Mouse (Mus musculus) embryonic facial prominence, embryonic 14.5 days (tissue): ENCODE measurements around the gene Gys2. TPM values are rescaled to one million over a fixed set of nuclear protein-coding genes. Genes with fewer than 3 reads are reported as not detected.
"Not testable (repeated sequence)": the region's sequence is repeated elsewhere in the genome, so short reads cannot be mapped to it uniquely, and the experiment has no call there.

ENCODE experiments used
- ATAC-seq: fragments of 200-750 bp; cut with Nextera tagmentation; 2 replicates; pipeline ENCODE4 v1.8.0; 2017; ENCODE audit warnings: low read depth, moderate number of reproducible peaks, moderate TSS enrichment
- DNase-seq: peaks from one replicate; pipeline ENCODE4 v3.0.0-alpha.2; 2015; ENCODE audit warnings: low spot score
- H3K27ac ChIP-seq: fragments of 300-500 bp; sonication (generic); replicated peaks from 2 replicates; pipeline ENCODE4 v1.5.1; 2014; ENCODE audit warnings: low read depth, mild to moderate bottlenecking, low read length, moderate library complexity
- H3K27me3 ChIP-seq: fragments of 300-500 bp; sonication (generic); replicated peaks from 2 replicates; pipeline ENCODE4 v1.6.1; 2014; ENCODE audit warnings: low read length; ENCODE audit not compliant: control insufficient read depth, insufficient read depth
- H3K36me3 ChIP-seq: fragments of 300-500 bp; sonication (generic); 2 replicates; pipeline ENCODE4 v1.6.1; 2014; ENCODE audit warnings: low read length, mixed read lengths; ENCODE audit not compliant: control insufficient read depth, insufficient read depth
- H3K4me1 ChIP-seq: fragments of 300-500 bp; sonication (generic); 2 replicates; pipeline ENCODE4 v1.6.1; 2014; ENCODE audit warnings: antibody characterized with exemption, low read length; ENCODE audit not compliant: control insufficient read depth, insufficient read depth
- H3K4me2 ChIP-seq: fragments of 300-500 bp; sonication (generic); 2 replicates; pipeline ENCODE4 v1.6.1; 2014; ENCODE audit warnings: low read depth, mild to moderate bottlenecking, low read length, moderate library complexity, mixed read lengths
- H3K4me3 ChIP-seq: fragments of 300-500 bp; sonication (generic); 2 replicates; pipeline ENCODE4 v1.5.1; 2014; ENCODE audit warnings: low read depth, mild to moderate bottlenecking, low read length
- H3K9ac ChIP-seq: fragments of 300-500 bp; sonication (generic); 2 replicates; pipeline ENCODE4 v1.6.1; 2014; ENCODE audit warnings: low read depth, mild to moderate bottlenecking, low read length, moderate library complexity, mixed read lengths
- H3K9me3 ChIP-seq: fragments of 300-500 bp; sonication (generic); 2 replicates; pipeline ENCODE4 v1.6.1; 2016; ENCODE audit warnings: low read length; ENCODE audit not compliant: control insufficient read depth
- WGBS: fragments of 180-500 bp; shearing (Covaris S2); extraction: QIAGEN DNeasy Blood & Tissue Kit; methylation state at CpG from one replicate; pipeline ENCODE4 v1.1.7; 2014; 5-methylcytosine and 5-hydroxymethylcytosine counted together
- polyA plus RNA-seq: library from polyadenylated mRNA; unstranded; fragments of >200 nt; fragmentation: Nextera tagmentation; extraction: Ambion mirVana; gene quantifications from 2 replicates; pipeline ENCODE4 v1.2.1, GENCODE M21; 2014

Gys2 gene
- polyA plus RNA-seq = not detected in 2 replicates

DNA sequence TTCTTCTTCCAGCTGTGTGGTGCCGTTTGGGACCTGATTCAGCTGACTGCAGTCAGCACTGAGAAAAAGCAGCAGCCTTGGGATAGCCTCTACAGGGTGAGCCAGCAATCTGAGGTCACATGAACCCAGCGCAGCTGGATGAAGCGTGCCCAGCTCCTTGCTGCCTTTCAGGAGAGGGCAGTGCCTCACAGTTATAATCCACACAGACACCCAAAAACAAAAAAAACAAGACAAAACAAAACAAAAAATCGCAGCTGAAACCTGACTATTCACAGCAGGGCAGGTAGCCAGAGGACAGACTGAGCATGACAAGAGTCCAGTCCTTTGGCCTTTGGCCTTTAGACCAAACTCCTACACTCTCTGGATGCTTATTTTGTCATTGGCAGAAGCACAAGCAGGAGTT lies at the start of gene Gys2:
Gys2 (minus strand) TSS at position 309 of the 403 bp plus-strand sequence.
- H3K36me3 ChIP-seq = no peaks in the 10 kb centered on the region
- no peak within 1 kb of the TSS for H3K4me2 ChIP-seq
- ATAC-seq = no peak
- whole genome bisulfite sequencing = 57% methylated on average over 4 of the region's 4 CpGs
- H3K27me3 ChIP-seq = no peaks in the 10 kb centered on the region
- DNase-seq = no peak
- H3K9ac ChIP-seq = no peak within 1 kb of the TSS
- no peak within 1 kb of the TSS for H3K4me3 ChIP-seq
- no peaks in the 10 kb centered on the region for H3K4me1 ChIP-seq
- H3K27ac ChIP-seq = no peak within 1 kb of the TSS
- no peaks in the 10 kb centered on the region for H3K9me3 ChIP-seq

DNA sequence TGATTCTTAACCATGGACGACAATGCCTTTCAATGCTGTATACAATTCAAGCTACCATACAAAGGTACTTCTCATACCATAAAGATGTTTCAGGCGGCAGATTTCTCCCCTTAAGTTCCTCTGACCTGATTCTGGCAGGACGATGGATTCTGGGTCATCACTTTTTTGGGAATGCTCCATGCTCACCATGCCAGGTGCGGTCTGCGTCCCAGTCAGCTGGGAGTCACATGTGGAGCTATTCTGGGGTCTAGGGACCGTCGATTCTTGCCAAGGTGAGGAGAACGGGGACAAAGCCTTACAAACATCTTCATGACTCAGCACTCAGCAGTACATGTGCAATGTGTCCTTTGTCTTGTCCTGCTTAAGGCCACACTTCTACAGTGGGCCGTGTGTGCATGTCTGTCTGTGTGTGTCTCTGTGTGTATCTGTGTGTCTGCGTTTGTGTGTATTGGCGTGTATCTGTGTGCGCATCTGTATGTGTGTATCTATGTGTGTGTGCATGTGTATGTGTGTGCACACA lies 48.7 kb upstream of the Gys2 start:
- no peak overlapping the region for H3K4me2 ChIP-seq
- H3K4me1 ChIP-seq = no peaks in the 10 kb centered on the region
- ATAC-seq (no peak), DNase-seq (no peak)
- no peaks in the 10 kb centered on the region for H3K27me3 ChIP-seq
- no peak overlapping the region for H3K9ac ChIP-seq
- 83% methylated on average over 12 of the region's 12 CpGs for WGBS
- no peaks in the 10 kb centered on the region for H3K36me3 ChIP-seq
- H3K27ac ChIP-seq = no peak overlapping the region
- no peaks in the 10 kb centered on the region for H3K9me3 ChIP-seq
- H3K4me3 ChIP-seq = no peak overlapping the region

DNA sequence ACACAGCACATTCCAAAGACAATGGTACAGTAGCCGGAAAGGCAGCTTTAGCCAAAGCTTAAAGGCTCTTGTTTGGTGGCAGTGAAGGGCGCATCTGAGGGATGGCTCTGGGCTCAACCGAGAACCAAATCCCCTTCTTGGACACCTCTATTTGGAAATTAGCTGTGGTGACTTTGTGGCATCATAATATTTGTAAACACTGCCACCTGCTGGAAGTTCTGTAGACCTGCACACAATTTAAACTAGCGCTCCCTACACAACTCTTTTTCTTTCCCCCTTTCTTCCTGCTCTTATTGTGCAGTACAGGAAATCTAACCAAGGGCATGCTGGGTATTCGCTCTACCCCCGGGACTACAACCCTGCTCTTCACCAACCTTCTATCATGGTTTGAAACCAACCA lies 46.2 kb upstream of the Gys2 start:
- Histone ChIP-seq H3K36me3 (no peaks in the 10 kb centered on the region), H3K9ac (no peak overlapping the region), H3K4me3 (no peak overlapping the region), H3K27ac (no peak overlapping the region), H3K4me1 (no peaks in the 10 kb centered on the region), H3K27me3 (no peaks in the 10 kb centered on the region), H3K9me3 (no peaks in the 10 kb centered on the region), H3K4me2 (no peak overlapping the region)
- WGBS = 15% methylated on average over 6 of the region's 6 CpGs
- peak; percentile 74 for DNase-seq
- peak; percentile 22 for ATAC-seq

DNA sequence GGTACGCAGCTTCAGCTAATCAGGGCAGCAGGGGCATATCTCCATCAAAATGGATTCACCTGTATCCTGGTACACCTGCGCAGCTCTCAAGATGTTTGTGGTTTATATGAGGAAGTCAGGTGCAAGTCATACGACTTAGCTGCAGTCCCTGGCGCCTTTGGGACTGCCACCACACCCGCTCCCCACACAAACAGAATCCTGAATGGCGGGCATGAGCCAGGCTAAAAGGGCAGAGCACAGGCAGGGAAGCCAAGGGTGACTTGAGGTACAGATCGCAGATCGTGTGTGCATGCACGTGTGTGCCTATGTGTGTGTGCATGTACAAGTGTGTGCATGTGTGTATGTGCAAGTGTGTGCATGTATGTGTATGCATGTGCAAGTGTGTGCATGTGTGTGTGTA lies 42.5 kb upstream of the Gys2 start:
- not testable (repeated sequence) for H3K9me3 ChIP-seq, ATAC-seq

DNA sequence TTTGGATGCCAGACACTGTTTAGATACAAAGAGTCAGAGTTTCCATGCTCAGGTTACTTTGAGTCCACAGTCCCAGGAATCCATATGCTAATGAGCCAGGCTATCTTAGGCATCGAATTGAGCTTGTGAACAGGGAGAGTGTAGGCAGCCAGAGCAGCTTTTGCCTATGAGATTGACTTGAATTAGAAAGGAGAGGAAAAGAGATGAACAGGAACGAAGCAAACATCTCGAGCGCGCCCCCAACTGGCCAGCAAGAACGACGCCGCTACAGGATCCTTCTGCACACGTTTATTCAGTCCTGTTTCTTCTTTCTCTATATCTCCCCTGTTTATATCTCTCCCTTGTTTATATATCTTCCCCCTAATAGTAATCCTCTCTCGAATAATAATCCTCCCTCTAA lies 42.0 kb upstream of the Gys2 start:
- Histone ChIP-seq H3K4me2 (no peak overlapping the region), H3K27ac (no peak overlapping the region), H3K4me1 (no peaks in the 10 kb centered on the region), H3K4me3 (no peak overlapping the region), H3K27me3 (0 out of 2 replicates have a peak, but pooled peaks cover 6% of the 10 kb centered on the region), H3K9me3 (no peaks in the 10 kb centered on the region), H3K9ac (no peak overlapping the region), H3K36me3 (no peaks in the 10 kb centered on the region)
- ATAC-seq = no peak
- peak; percentile 20 for DNase-seq
- 6% methylated on average over 10 of the region's 10 CpGs for WGBS

More for the DNA sequence above, 42.5 kb upstream of the Gys2 start:
- H3K9ac ChIP-seq, DNase-seq, H3K4me2 ChIP-seq, H3K27ac ChIP-seq, H3K27me3 ChIP-seq, H3K4me1 ChIP-seq, H3K36me3 ChIP-seq, H3K4me3 ChIP-seq: not testable (repeated sequence)
- WGBS = 70% methylated on average over 9 of the region's 9 CpGs

DNA sequence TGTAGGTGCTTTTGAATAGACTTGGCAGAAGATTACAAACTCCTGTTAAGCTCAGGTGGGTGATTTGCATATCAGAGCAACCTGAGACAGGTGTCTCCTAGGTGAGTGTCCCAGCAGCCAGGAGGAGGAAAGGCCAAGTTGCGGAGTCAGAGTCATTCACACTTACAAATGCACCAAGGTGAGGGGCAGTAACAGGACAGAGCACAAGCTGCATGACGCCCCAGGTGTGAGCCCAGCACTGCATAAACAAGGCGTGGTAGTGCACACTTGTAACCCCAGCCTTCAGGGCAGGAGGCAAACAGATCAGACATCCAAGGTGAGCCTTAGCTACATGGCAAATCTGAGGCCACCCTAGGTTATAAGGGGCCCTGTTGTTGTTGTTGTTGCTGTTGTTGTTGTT lies 40.0 kb upstream of the Gys2 start:
- Histone ChIP-seq H3K4me1 (peaks cover 4% of the 10 kb centered on the region; the same call in 1 of the 2 replicates), H3K9ac (no peak overlapping the region), H3K27me3 (0 out of 2 replicates have a peak, but pooled peaks cover 6% of the 10 kb centered on the region), H3K4me2 (no peak overlapping the region), H3K27ac (no peak overlapping the region), H3K36me3 (no peaks in the 10 kb centered on the region), H3K4me3 (no peak overlapping the region), H3K9me3 (no peaks in the 10 kb centered on the region)
- ATAC-seq = no peak
- WGBS = 36% methylated on average over 3 of the region's 3 CpGs
- DNase-seq = no peak

DNA sequence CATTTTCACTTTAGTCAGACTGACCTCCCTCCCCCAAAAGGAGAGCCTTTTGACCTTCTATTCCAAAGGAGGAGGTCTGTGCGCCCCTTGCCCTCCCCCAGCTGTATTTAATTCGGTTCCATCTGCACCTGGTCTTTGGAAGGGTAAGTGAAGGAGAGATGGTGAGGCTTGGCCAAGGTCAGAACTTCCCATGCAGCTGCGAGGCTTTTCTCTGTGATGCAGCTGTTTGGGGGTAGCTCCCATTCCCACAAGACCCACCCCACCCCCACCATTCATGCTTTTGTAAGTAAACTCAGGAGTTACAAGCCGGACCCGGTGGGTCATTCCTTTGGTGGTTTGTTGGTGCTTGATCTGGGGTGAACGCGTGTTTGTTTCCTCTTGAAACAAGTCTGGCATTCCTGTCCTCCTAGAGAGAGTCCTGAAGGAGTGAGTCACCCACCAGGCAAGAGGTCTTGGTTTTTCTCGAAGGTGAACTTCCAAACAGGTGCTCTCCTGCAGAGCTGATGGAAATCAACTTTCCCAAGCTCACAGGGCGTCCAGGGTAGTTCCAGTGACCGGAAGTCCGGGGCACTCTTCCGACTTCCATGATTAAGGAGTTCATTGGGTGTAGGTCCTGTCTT lies 38.7 kb upstream of the Gys2 start:
- H3K4me3 ChIP-seq = no peak overlapping the region
- no peak for DNase-seq
- no peak overlapping the region for H3K9ac ChIP-seq
- H3K4me2 ChIP-seq = no peak overlapping the region
- H3K9me3 ChIP-seq = no peaks in the 10 kb centered on the region
- 0 out of 2 replicates have a peak, but pooled peaks cover 6% of the 10 kb centered on the region for H3K27me3 ChIP-seq
- 14% methylated on average over 12 of the region's 12 CpGs for WGBS
- H3K27ac ChIP-seq = no peak overlapping the region
- no peak for ATAC-seq
- peaks cover 4% of the 10 kb centered on the region; the same call in 1 of the 2 replicates for H3K4me1 ChIP-seq
- H3K36me3 ChIP-seq = no peaks in the 10 kb centered on the region

DNA sequence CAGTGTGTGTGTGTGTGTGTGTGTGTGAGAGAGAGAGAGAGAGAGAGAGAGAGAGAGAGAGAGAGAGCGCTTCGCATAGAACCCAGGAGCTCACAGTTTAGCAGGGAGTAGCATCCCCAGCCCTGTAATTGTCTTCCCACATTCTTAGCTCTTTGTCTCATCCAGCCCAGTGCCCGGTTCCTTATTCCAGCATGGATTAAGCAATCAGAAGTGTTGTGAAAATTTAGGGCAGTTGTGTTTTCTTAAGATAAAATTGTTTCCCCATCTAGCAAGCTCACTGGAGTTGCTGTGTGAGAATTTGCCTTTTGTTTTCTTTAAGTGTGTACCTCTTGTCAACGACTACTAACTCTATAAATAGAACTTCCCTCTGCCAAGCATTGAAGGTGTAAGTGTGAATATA lies 35.8 kb upstream of the Gys2 start:
- Histone ChIP-seq H3K4me3 (no peak overlapping the region), H3K36me3 (0 out of 2 replicates have a peak, but pooled peaks cover 8% of the 10 kb centered on the region), H3K4me1 (peaks cover 8% of the 10 kb centered on the region; the same call in 1 of the 2 replicates), H3K27me3 (0 out of 2 replicates have a peak, but pooled peaks cover 6% of the 10 kb centered on the region), H3K9me3 (no peaks in the 10 kb centered on the region), H3K27ac (no peak overlapping the region), H3K4me2 (peak overlapping the region; percentile 69), H3K9ac (no peak overlapping the region)
- DNase-seq = no peak
- no peak for ATAC-seq
- WGBS = 31% methylated on average over 4 of the region's 4 CpGs

DNA sequence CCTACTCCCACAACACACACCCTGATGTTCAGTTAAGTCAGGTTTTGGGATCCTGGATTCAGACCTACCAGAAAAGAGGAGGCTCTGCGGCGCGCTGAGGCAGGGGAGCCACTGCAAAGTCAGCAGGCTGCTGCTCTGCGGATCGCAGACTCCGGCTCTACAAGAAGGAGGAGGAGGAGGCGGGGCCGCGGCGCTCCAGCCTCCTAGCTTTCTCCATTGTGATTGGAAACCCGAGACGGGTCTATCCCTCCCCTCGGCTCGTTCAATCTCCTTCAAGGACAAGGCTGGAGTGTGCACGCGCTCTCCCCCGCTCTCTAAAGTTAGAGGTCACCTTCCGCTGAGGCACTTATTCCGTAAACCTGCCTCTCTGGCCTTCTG lies 34.9 kb upstream of the Gys2 start, which contains the start of gene Ldhb:
Ldhb (minus strand) TSS at position 173 of the 378 bp plus-strand sequence.
- peaks cover 8% of the 10 kb centered on the region; the same call in 1 of the 2 replicates for H3K4me1 ChIP-seq
- 0 out of 2 replicates have a peak, but pooled peaks cover 6% of the 10 kb centered on the region for H3K27me3 ChIP-seq
- H3K36me3 ChIP-seq = 0 out of 2 replicates have a peak, but pooled peaks cover 8% of the 10 kb centered on the region
- DNase-seq = peak; percentile 97
- peak; percentile 98 for ATAC-seq
- peak within 1 kb of the TSS; percentile 67 for H3K9ac ChIP-seq
- H3K4me2 ChIP-seq = peak within 1 kb of the TSS; percentile 69
- WGBS = 0% methylated on average over 16 of the region's 19 CpGs
- H3K9me3 ChIP-seq = no peaks in the 10 kb centered on the region
- H3K27ac ChIP-seq = peak within 1 kb of the TSS; percentile 22
- peak within 1 kb of the TSS; percentile 55 for H3K4me3 ChIP-seq
